Mouse (Mus musculus) midbrain, postnatal 0 days (tissue): ENCODE measurements around the gene Alox12. TPM values are rescaled to one million over a fixed set of nuclear protein-coding genes. Genes with fewer than 3 reads are reported as not detected.

ENCODE experiments used
- ATAC-seq: fragments of 200-750 bp; cut with Nextera tagmentation; 2 replicates; pipeline ENCODE4 v1.8.0; 2017; ENCODE audit warnings: moderate number of reproducible peaks, mild to moderate bottlenecking, moderate TSS enrichment, moderate library complexity; ENCODE audit not compliant: low FRiP score
- DNase-seq: peaks from one replicate; pipeline ENCODE4 v3.0.0-alpha.2; 2015; ENCODE audit warnings: low spot score
- H3K27ac ChIP-seq: fragments of 300-500 bp; sonication (generic); 2 replicates; pipeline ENCODE4 v1.5.1; 2014; ENCODE audit warnings: low read depth, mild to moderate bottlenecking, low read length, mixed read lengths
- H3K27me3 ChIP-seq: fragments of 300-500 bp; sonication (generic); 2 replicates; pipeline ENCODE4 v1.6.1; 2014; ENCODE audit warnings: low read length, control low read depth, mixed read lengths; ENCODE audit not compliant: insufficient read depth
- H3K36me3 ChIP-seq: fragments of 300-500 bp; sonication (generic); 2 replicates; pipeline ENCODE4 v1.6.1; 2014; ENCODE audit warnings: low read length, control low read depth, mixed read lengths; ENCODE audit not compliant: insufficient read depth
- H3K4me1 ChIP-seq: fragments of 300-500 bp; sonication (generic); 2 replicates; pipeline ENCODE4 v1.6.1; 2014; ENCODE audit warnings: mild to moderate bottlenecking, control low read depth, antibody characterized with exemption, low read length, mixed read lengths; ENCODE audit not compliant: insufficient read depth
- H3K4me2 ChIP-seq: fragments of 300-500 bp; sonication (generic); 2 replicates; pipeline ENCODE4 v1.6.1; 2014; ENCODE audit warnings: low read depth, mild to moderate bottlenecking, low read length, mixed read lengths; ENCODE audit not compliant: poor library complexity, severe bottlenecking
- H3K4me3 ChIP-seq: fragments of 300-500 bp; sonication (generic); 2 replicates; pipeline ENCODE4 v1.5.1; 2014; ENCODE audit warnings: low read depth, mild to moderate bottlenecking, low read length, moderate library complexity
- H3K9ac ChIP-seq: fragments of 300-500 bp; sonication (generic); replicated peaks from 2 replicates; pipeline ENCODE4 v1.6.1; 2014; ENCODE audit warnings: mild to moderate bottlenecking, low read length, moderate library complexity, mixed read lengths; ENCODE audit not compliant: poor library complexity, severe bottlenecking
- H3K9me3 ChIP-seq: fragments of 300-500 bp; sonication (generic); 2 replicates; pipeline ENCODE4 v1.6.1; 2016; ENCODE audit warnings: low read length, control low read depth
- CTCF ChIP-seq: IDR thresholded peaks from 2 replicates; pipeline ENCODE4 v1.5.1; 2016; ENCODE audit warnings: antibody characterized with exemption, mild to moderate bottlenecking
- WGBS: fragments of 180-500 bp; shearing (Covaris S2); extraction: QIAGEN DNeasy Blood & Tissue Kit; methylation state at CpG from one replicate; pipeline ENCODE4 v1.1.7; 2014; 5-methylcytosine and 5-hydroxymethylcytosine counted together
- microRNA counts: library from miRNA; unstranded; fragments of <30 nt; microRNA quantifications from one replicate; lab custom pipeline; 2015
- microRNA-seq: library from miRNA; unstranded; fragments of <30 nt; microRNA quantifications from one replicate; pipeline ENCODE4, GENCODE M21; 2016; ENCODE audit warnings: borderline number of aligned reads
- polyA plus RNA-seq: library from polyadenylated mRNA; unstranded; fragments of >200 nt; fragmentation: Nextera tagmentation; extraction: Ambion mirVana; gene quantifications from 2 replicates; pipeline ENCODE4 v1.2.1, GENCODE M21; 2015
- total RNA-seq: library from RNA; depleted of rRNA; stranded (reverse); fragments of >200 nt; gene quantifications from 2 replicates; pipeline ENCODE4 v1.2.3, GENCODE M21; 2014; rRNA removed

The Alox12 gene
- total and polyA plus RNA-seq, 2 experiments from 2014 or later = 0.16 to 0.35 TPM

- DNase-seq = no peak
- WGBS = 83% methylated on average over 4 of the region's 4 CpGs
- Histone ChIP-seq H3K4me2 (no peak overlapping the region), H3K9ac (no peak overlapping the region), H3K27me3 (no peaks in the 10 kb centered on the region), H3K36me3 (no peaks in the 10 kb centered on the region), H3K4me1 (no peaks in the 10 kb centered on the region), H3K9me3 (no peaks in the 10 kb centered on the region), H3K4me3 (no peak overlapping the region), H3K27ac (no peak overlapping the region)
- TF ChIP-seq CTCF = no peak
- ATAC-seq = no peak
Observed at GRCm38 (mm10) chr11:70192157-70192556, 63.0 kb downstream of the Alox12 start.

MicroRNAs within 50 kb of the gene (microRNA counts, 519-probe panel; counts per million panel counts)
- microRNA mmu-miR-195 (lab: Ali Mortazavi, UCI) (528 counts per million, percentile 58 among the panel's probes with 10 or more counts), microRNA mmu-miR-497 (lab: Ali Mortazavi, UCI) (528 counts per million, percentile 58 among the panel's probes with 10 or more counts)

Small RNA genes within 50 kb of the gene (microRNA-seq; reads per million reads assigned to microRNA genes)
- gene Mir195a (917 reads per million, percentile 74 among the genes with 10 or more reads in this experiment), gene Mir497 (not detected), gene Mir497b (not detected)

Other genes with a start within 250 kb of the Alox12 start
- gene Acadvl, start 239.9 kb downstream of the Alox12 start, total RNA-seq = 35.9 and 42.7 TPM in 2 replicates
- gene Acadvl, start 239.9 kb downstream of the Alox12 start, polyA plus RNA-seq = 62.1 and 64.2 TPM in 2 replicates
- gene Dlg4, start 238.4 kb downstream of the Alox12 start, total RNA-seq = 256 and 269 TPM in 2 replicates
- gene Dlg4, start 238.4 kb downstream of the Alox12 start, polyA plus RNA-seq = 16.1 and 18.1 TPM in 2 replicates
- gene Asgr1, start 201.3 kb downstream of the Alox12 start, total RNA-seq = 1.2 and 7.2 TPM in 2 replicates
- 4.1 and 4.5 TPM in 2 replicates for gene Asgr1, start 201.3 kb downstream of the Alox12 start, polyA plus RNA-seq
- not detected in 2 replicates for gene Asgr2, start 162.7 kb downstream of the Alox12 start, total RNA-seq
- not detected in 2 replicates for gene Asgr2, start 162.7 kb downstream of the Alox12 start, polyA plus RNA-seq
- gene Mgl2, start 125.0 kb downstream of the Alox12 start, total RNA-seq = 0.11 and 0.85 TPM in 2 replicates
- 0.26 and 0.60 TPM in 2 replicates for gene Mgl2, start 125.0 kb downstream of the Alox12 start, polyA plus RNA-seq
- 0.42 and 0.44 TPM in 2 replicates for gene Clec10a, start 99.2 kb downstream of the Alox12 start, total RNA-seq
- 0.57 and 1.3 TPM in 2 replicates for gene Clec10a, start 99.2 kb downstream of the Alox12 start, polyA plus RNA-seq
- 22.2 and 28.2 TPM in 2 replicates for gene Slc16a11, start 42.6 kb downstream of the Alox12 start, total RNA-seq
- gene Slc16a11, start 42.6 kb downstream of the Alox12 start, polyA plus RNA-seq = 15.2 and 18.0 TPM in 2 replicates
- 9.9 and 26.1 TPM in 2 replicates for gene Slc16a13, start 34.3 kb downstream of the Alox12 start, total RNA-seq
- gene Slc16a13, start 34.3 kb downstream of the Alox12 start, polyA plus RNA-seq = 9.9 and 10.1 TPM in 2 replicates
- 3.8 and 6.8 TPM in 2 replicates for gene Bcl6b, start 25.6 kb downstream of the Alox12 start, total RNA-seq
- gene Bcl6b, start 25.6 kb downstream of the Alox12 start, polyA plus RNA-seq = 2.4 and 2.7 TPM in 2 replicates
- 43.0 and 76.9 TPM in 2 replicates for gene 0610010K14Rik, start 17.4 kb downstream of the Alox12 start, total RNA-seq
- 138 and 154 TPM in 2 replicates for gene 0610010K14Rik, start 17.4 kb downstream of the Alox12 start, polyA plus RNA-seq
- gene Gm21988, start 15.5 kb downstream of the Alox12 start, total RNA-seq = 3.4 and 5.5 TPM in 2 replicates
- gene Gm21988, start 15.5 kb downstream of the Alox12 start, polyA plus RNA-seq = 18.6 and 20.1 TPM in 2 replicates
- gene Rnasek, start 15.5 kb downstream of the Alox12 start, total RNA-seq = 66.1 and 81.2 TPM in 2 replicates
- 588 and 612 TPM in 2 replicates for gene Rnasek, start 15.5 kb downstream of the Alox12 start, polyA plus RNA-seq
- 0.05 TPM in 1 of 2 replicates, not detected in the other for gene Alox12e, start 67.3 kb upstream of the Alox12 start, total RNA-seq
- gene Alox12e, start 67.3 kb upstream of the Alox12 start, polyA plus RNA-seq = 0.16 and 0.31 TPM in 2 replicates
- not detected in 2 replicates for gene Alox15, start 96.7 kb upstream of the Alox12 start, total RNA-seq
- 0.16 and 0.28 TPM in 2 replicates for gene Alox15, start 96.7 kb upstream of the Alox12 start, polyA plus RNA-seq
- gene Pelp1, start 154.7 kb upstream of the Alox12 start, total RNA-seq = 35.6 and 55.1 TPM in 2 replicates
- 28.0 and 28.3 TPM in 2 replicates for gene Pelp1, start 154.7 kb upstream of the Alox12 start, polyA plus RNA-seq
- 99.9 and 119 TPM in 2 replicates for gene Arrb2, start 177.3 kb upstream of the Alox12 start, total RNA-seq
- 55.0 and 55.6 TPM in 2 replicates for gene Arrb2, start 177.3 kb upstream of the Alox12 start, polyA plus RNA-seq
- gene Med11, start 196.6 kb upstream of the Alox12 start, total RNA-seq = 23.7 and 30.1 TPM in 2 replicates
- 28.2 and 36.8 TPM in 2 replicates for gene Med11, start 196.6 kb upstream of the Alox12 start, polyA plus RNA-seq
- gene Zmynd15, start 204.1 kb upstream of the Alox12 start, total RNA-seq = 0.44 and 0.71 TPM in 2 replicates
- 0.47 and 0.70 TPM in 2 replicates for gene Zmynd15, start 204.1 kb upstream of the Alox12 start, polyA plus RNA-seq
- gene Cxcl16, start 204.6 kb upstream of the Alox12 start, total RNA-seq = 1.2 and 1.9 TPM in 2 replicates
- 3.1 and 3.2 TPM in 2 replicates for gene Cxcl16, start 204.6 kb upstream of the Alox12 start, polyA plus RNA-seq
- 7.4 and 12.1 TPM in 2 replicates for gene Tm4sf5, start 249.9 kb upstream of the Alox12 start, total RNA-seq
- 18.8 and 19.8 TPM in 2 replicates for gene Tm4sf5, start 249.9 kb upstream of the Alox12 start, polyA plus RNA-seq